Mouse (Mus musculus) ovary, postnatal 10 days (tissue): ENCODE measurements around the gene Relch.
"Not testable (repeated sequence)": the region's sequence is repeated elsewhere in the genome, so short reads cannot be mapped to it uniquely, and the experiment has no call there.

Source experiments
- DNase-seq: peaks from one replicate; pipeline ENCODE4 v3.0.0; 2022; ENCODE audit warnings: low spot score

Relch gene

GRCm38 (mm10) chr1:105663171-105663961 lies at the start of gene Relch, which contains the start of gene Pign:
Gene Relch (plus strand): TSS chr1:105663861.
Gene Pign (minus strand): TSS chr1:105663677.
- peak; percentile 85 for DNase-seq

GRCm38 (mm10) chr1:105630481-105630880 lies 33.2 kb upstream of the Relch start:
- no peak for DNase-seq

GRCm38 (mm10) chr1:105644093-105644492 lies 19.6 kb upstream of the Relch start:
- no peak for DNase-seq

- no peak for DNase-seq
These were observed 13.0 kb upstream of the Relch start for GRCm38 (mm10) chr1:105650650-105651049.

GRCm38 (mm10) chr1:105653981-105654380 lies 9.7 kb upstream of the Relch start:
- DNase-seq: no peak

- DNase-seq: no peak
These were observed 3.6 kb upstream of the Relch start for GRCm38 (mm10) chr1:105660015-105660414.

- DNase-seq: no peak
These were observed 866 bp upstream of the Relch start for GRCm38 (mm10) chr1:105662820-105663170.

GRCm38 (mm10) chr1:105663962-105664812 lies 526 bp downstream of the Relch start:
- DNase-seq: no peak

- DNase-seq: no peak
These were observed 6.0 kb downstream of the Relch start for GRCm38 (mm10) chr1:105669700-105670099.

GRCm38 (mm10) chr1:105674763-105675162 lies 11.1 kb downstream of the Relch start:
- DNase-seq: no peak

GRCm38 (mm10) chr1:105680587-105680986 lies 16.9 kb downstream of the Relch start:
- no peak for DNase-seq

GRCm38 (mm10) chr1:105685501-105685900 lies 21.8 kb downstream of the Relch start:
- no peak for DNase-seq

- no peak for DNase-seq
These were observed 31.9 kb downstream of the Relch start for GRCm38 (mm10) chr1:105695581-105695980.

GRCm38 (mm10) chr1:105700984-105701530 lies 37.4 kb downstream of the Relch start:
- no peak for DNase-seq

- no peak for DNase-seq
These were observed 45.8 kb downstream of the Relch start for GRCm38 (mm10) chr1:105709415-105709814.

- no peak for DNase-seq
These were observed 47.6 kb downstream of the Relch start for GRCm38 (mm10) chr1:105711227-105711626.

- DNase-seq: no peak
These were observed 49.2 kb downstream of the Relch start for GRCm38 (mm10) chr1:105712822-105713221.

GRCm38 (mm10) chr1:105718358-105718757 lies 54.7 kb downstream of the Relch start:
- DNase-seq: no peak

- not testable (repeated sequence) for DNase-seq
These were observed 65.6 kb downstream of the Relch start for GRCm38 (mm10) chr1:105729246-105729645.

- no peak for DNase-seq
These were observed 71.7 kb downstream of the Relch start for GRCm38 (mm10) chr1:105735318-105735717.

- DNase-seq: no peak
These were observed 74.7 kb downstream of the Relch start for GRCm38 (mm10) chr1:105738334-105738733.

- no peak for DNase-seq
These were observed 75.8 kb downstream of the Relch start for GRCm38 (mm10) chr1:105739493-105739892.

GRCm38 (mm10) chr1:105742481-105742880 lies 78.8 kb downstream of the Relch start:
- no peak for DNase-seq
